Mouse (Mus musculus): ENCODE measurements around the gene Adh5. TPM values are rescaled to one million over a fixed set of nuclear protein-coding genes. Genes with fewer than 3 reads are reported as not detected.

The Adh5 gene
- polyA plus RNA-seq, 1 experiment, result 91.5 TPM

- no peak for TF ChIP-seq USF1 (IDR thresholded peaks at IDR 0.05; ENCODE audit: low read depth)
- no peak for TF ChIP-seq CEBPB (IDR thresholded peaks at IDR 0.05; ENCODE audit: low read depth)
- no peak for TF ChIP-seq CTCF (IDR thresholded peaks at IDR 0.05; ENCODE audit: control insufficient read depth, insufficient read depth, insufficient read length)
- TF ChIP-seq MAX (IDR thresholded peaks at IDR 0.05), result no peak
- TF ChIP-seq FOSL1 (IDR thresholded peaks at IDR 0.05; ENCODE audit: insufficient read depth, low read length, poor library complexity, severe bottlenecking), result no peak
- H3K36me3 ChIP-seq (ENCODE audit: control insufficient read depth, insufficient read depth), result peaks cover 86% of the 10 kb centered on the region
- peaks cover 2% of the 10 kb centered on the region for H3K79me3 ChIP-seq (ENCODE audit: low read depth)
- no peaks in the 10 kb centered on the region for H3K27me3 ChIP-seq (ENCODE audit: control insufficient read depth, insufficient read depth, insufficient read length)
- peaks cover 13% of the 10 kb centered on the region for H3K79me2 ChIP-seq (ENCODE audit: control insufficient read depth, insufficient read depth)
- H3ac ChIP-seq (ENCODE audit: control insufficient read depth, insufficient read length, low read depth), result no peak overlapping the region
- no peak overlapping the region for H3K4me3 ChIP-seq (ENCODE audit: insufficient read depth, poor library complexity, severe bottlenecking)
These were observed 28.2 kb downstream of the Adh5 start for GRCm38 (mm10) chr3:138471066-138471465.

- peaks cover 70% of the 10 kb centered on the region for H3K36me3 ChIP-seq (ENCODE audit: control insufficient read depth, insufficient read depth)
- no peak overlapping the region for H3K4me3 ChIP-seq (ENCODE audit: insufficient read depth, poor library complexity, severe bottlenecking)
- peaks cover 69% of the 10 kb centered on the region for H3K79me2 ChIP-seq (ENCODE audit: control insufficient read depth, insufficient read depth)
- TF ChIP-seq MYOD1 (IDR thresholded peaks at IDR 0.05; ENCODE audit: control insufficient read depth, insufficient read length, low read depth), result no peak
- H3ac ChIP-seq (ENCODE audit: control insufficient read depth, insufficient read length, low read depth), result no peak overlapping the region
- no peaks in the 10 kb centered on the region for H3K27me3 ChIP-seq (ENCODE audit: control insufficient read depth, insufficient read depth, insufficient read length)
- peaks cover 39% of the 10 kb centered on the region for H3K79me3 ChIP-seq (ENCODE audit: low read depth)
These were observed 36.6 kb downstream of the Adh5 start for GRCm38 (mm10) chr3:138479489-138479888.

- no peaks in the 10 kb centered on the region for H3K27me3 ChIP-seq (ENCODE audit: control insufficient read depth, insufficient read depth, insufficient read length)
- TF ChIP-seq MYOG (IDR thresholded peaks at IDR 0.05; ENCODE audit: control insufficient read depth, extremely low read depth, insufficient read length), result no peak
- TF ChIP-seq FOSL1 (IDR thresholded peaks at IDR 0.05; ENCODE audit: insufficient read depth, low read length, poor library complexity, severe bottlenecking), result no peak
- no peak for TF ChIP-seq CTCF (IDR thresholded peaks at IDR 0.05; ENCODE audit: control insufficient read depth, insufficient read depth, insufficient read length)
- H3K36me3 ChIP-seq (ENCODE audit: control insufficient read depth, insufficient read depth), result peaks cover 74% of the 10 kb centered on the region
- peaks cover 54% of the 10 kb centered on the region for H3K79me3 ChIP-seq (ENCODE audit: low read depth)
- no peak overlapping the region for H3ac ChIP-seq (ENCODE audit: control insufficient read depth, insufficient read length, low read depth)
- H3K4me3 ChIP-seq (ENCODE audit: insufficient read depth, poor library complexity, severe bottlenecking), result no peak overlapping the region
- peaks cover 72% of the 10 kb centered on the region for H3K79me2 ChIP-seq (ENCODE audit: control insufficient read depth, insufficient read depth)
These were observed 38.8 kb downstream of the Adh5 start for GRCm38 (mm10) chr3:138481526-138482284.

GRCm38 (mm10) chr3:138483240-138483639 is 40.3 kb downstream of the Adh5 start:
- peaks cover 64% of the 10 kb centered on the region for H3K36me3 ChIP-seq (ENCODE audit: control insufficient read depth, insufficient read depth)
- H3K79me2 ChIP-seq (ENCODE audit: control insufficient read depth, insufficient read depth), result peaks cover 87% of the 10 kb centered on the region
- no peak overlapping the region for H3ac ChIP-seq (ENCODE audit: control insufficient read depth, insufficient read length, low read depth)
- peaks cover 64% of the 10 kb centered on the region for H3K79me3 ChIP-seq (ENCODE audit: low read depth)
- no peaks in the 10 kb centered on the region for H3K27me3 ChIP-seq (ENCODE audit: control insufficient read depth, insufficient read depth, insufficient read length)
- no peak overlapping the region for H3K4me3 ChIP-seq (ENCODE audit: insufficient read depth, poor library complexity, severe bottlenecking)
- no peak for TF ChIP-seq CEBPB (IDR thresholded peaks at IDR 0.05; ENCODE audit: low read depth)
- TF ChIP-seq FOSL1 (IDR thresholded peaks at IDR 0.05; ENCODE audit: insufficient read depth, low read length, poor library complexity, severe bottlenecking), result no peak
- no peak for TF ChIP-seq MYOD1 (IDR thresholded peaks at IDR 0.05; ENCODE audit: control insufficient read depth, insufficient read length, low read depth)
- TF ChIP-seq CTCF (IDR thresholded peaks at IDR 0.05; ENCODE audit: control insufficient read depth, insufficient read depth, insufficient read length), result no peak
- TF ChIP-seq USF1 (IDR thresholded peaks at IDR 0.05; ENCODE audit: low read depth), result no peak
- no peak for TF ChIP-seq MAX (IDR thresholded peaks at IDR 0.05)

- peak overlapping the region; percentile 75 for H3K4me3 ChIP-seq (ENCODE audit: insufficient read depth, poor library complexity, severe bottlenecking)
- H3ac ChIP-seq (ENCODE audit: control insufficient read depth, insufficient read length, low read depth), result peak overlapping the region; percentile 93
- H3K27me3 ChIP-seq (ENCODE audit: control insufficient read depth, insufficient read depth, insufficient read length), result no peaks in the 10 kb centered on the region
- H3K79me3 ChIP-seq (ENCODE audit: low read depth), result peaks cover 46% of the 10 kb centered on the region
- TF ChIP-seq MYOD1 (IDR thresholded peaks at IDR 0.05; ENCODE audit: control insufficient read depth, insufficient read length, low read depth) (no peak), CEBPB (IDR thresholded peaks at IDR 0.05; ENCODE audit: low read depth) (no peak), MAX (IDR thresholded peaks at IDR 0.05) (no peak), CTCF (IDR thresholded peaks at IDR 0.05; ENCODE audit: control insufficient read depth, insufficient read depth, insufficient read length) (no peak), MYOG (IDR thresholded peaks at IDR 0.05; ENCODE audit: control insufficient read depth, extremely low read depth, insufficient read length) (no peak), USF1 (IDR thresholded peaks at IDR 0.05; ENCODE audit: low read depth) (no peak), FOSL1 (IDR thresholded peaks at IDR 0.05; ENCODE audit: insufficient read depth, low read length, poor library complexity, severe bottlenecking) (no peak)
- H3K79me2 ChIP-seq (ENCODE audit: control insufficient read depth, insufficient read depth), result peaks cover 55% of the 10 kb centered on the region
- H3K36me3 ChIP-seq (ENCODE audit: control insufficient read depth, insufficient read depth), result peaks cover 17% of the 10 kb centered on the region
These were observed 45.9 kb downstream of the Adh5 start for GRCm38 (mm10) chr3:138488584-138489326.
